Mouse (Mus musculus) neutrophil, adult 5-6 weeks (primary cell): ENCODE results near the gene Hs2st1. TPM values are rescaled to one million over a fixed set of nuclear protein-coding genes. Genes with fewer than 3 reads are reported as not detected.

Experiments
- ATAC-seq: fragments of 151-379, 151-347 bp; 2 replicates; pipeline ENCODE4 v1.8.0; 2017; ENCODE audit warnings: mild to moderate bottlenecking, moderate TSS enrichment; ENCODE audit not compliant: insufficient number of reproducible peaks, poor library complexity, low FRiP score, severe bottlenecking; ENCODE audit errors: extremely low read depth
- total RNA-seq: library from RNA; stranded (forward); fragments of 200-1000 nt; gene quantifications from 2 replicates; pipeline ENCODE4 v1.2.3, GENCODE M21; 2017

Hs2st1 gene
- total RNA-seq, 1 experiment from 2014 or later = 7.0 TPM

GRCm38 (mm10) chr3:144470901-144471300, 99.1 kb downstream of the Hs2st1 start:
- no peak for ATAC-seq

DNA sequence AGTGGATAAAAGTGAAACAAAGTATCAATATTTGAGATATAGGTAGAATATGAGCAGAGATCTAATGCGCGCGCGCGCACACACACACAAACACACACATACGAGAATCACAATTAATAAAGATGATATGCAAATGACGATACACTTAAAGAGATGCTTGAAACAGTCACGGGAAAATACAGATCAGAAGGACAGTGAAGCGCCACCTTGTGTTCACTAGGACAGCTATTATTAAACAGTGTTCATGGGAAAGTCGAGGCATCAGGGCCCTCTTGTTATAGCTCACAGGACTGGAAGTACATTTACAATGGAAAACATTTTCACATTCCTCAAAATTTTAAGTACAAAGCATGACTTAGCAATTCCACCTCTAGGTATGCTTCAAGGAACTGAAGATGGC, 102.5 kb downstream of the Hs2st1 start:
- no peak for ATAC-seq

DNA sequence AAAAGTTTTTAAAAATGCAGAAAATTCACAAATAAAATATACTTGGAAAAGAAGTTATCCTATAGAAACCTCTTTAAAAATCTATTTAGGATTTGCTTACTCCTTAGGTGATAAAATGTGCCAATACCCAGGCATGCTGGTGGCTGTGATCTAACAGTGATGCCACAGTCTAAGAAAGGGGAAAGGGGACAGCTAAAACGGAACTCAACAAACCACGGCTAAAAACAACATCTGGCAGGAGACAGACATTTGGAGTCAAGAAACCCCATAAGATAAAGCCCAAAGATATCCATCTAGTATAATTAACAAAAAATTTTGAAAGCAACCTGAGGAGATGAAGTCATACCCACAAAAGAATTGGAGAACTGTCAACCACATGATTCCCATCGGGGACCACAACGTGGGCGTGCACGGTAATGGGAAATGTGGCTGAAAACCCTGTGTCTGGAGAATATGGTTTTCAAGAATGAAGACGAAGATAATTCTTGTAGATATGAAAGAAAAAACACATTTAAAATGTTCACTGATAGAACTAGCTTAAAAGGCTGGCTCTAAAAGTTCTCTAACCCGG, 103.8 kb downstream of the Hs2st1 start:
- no peak for ATAC-seq

GRCm38 (mm10) chr3:144462679-144463078, 107.3 kb downstream of the Hs2st1 start:
- ATAC-seq = no peak

DNA sequence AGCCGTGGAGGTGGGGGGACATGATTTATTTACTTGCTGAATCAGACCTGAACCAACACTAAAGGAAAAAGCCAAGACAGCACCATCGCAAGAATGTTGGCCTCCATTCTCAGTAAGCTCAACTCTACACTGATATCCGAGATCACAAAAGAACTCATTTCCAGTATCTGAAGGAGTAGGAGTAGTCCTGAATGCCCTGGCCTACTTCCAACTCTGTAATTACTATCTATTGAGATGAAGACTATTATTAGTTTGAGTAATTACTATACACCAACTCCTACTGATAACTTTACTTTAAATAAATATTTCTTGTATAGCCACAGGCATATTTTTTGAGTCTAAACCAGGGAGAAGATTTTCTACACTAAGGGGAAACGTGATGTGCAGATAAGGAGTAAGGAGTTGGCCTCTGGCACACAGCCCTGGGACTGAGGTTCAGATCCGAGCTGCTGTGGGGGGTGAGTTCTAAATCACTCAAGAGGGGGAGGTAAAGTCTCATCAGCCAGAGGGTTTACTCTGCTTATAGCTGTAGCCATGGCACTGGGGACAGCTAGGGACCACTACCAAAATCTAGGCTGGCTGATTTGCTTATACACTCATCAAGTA, 109.7 kb downstream of the Hs2st1 start:
- no peak for ATAC-seq

- ATAC-seq = no peak
Measured at GRCm38 (mm10) chr3:144459285-144459697, 110.7 kb downstream of the Hs2st1 start.

DNA sequence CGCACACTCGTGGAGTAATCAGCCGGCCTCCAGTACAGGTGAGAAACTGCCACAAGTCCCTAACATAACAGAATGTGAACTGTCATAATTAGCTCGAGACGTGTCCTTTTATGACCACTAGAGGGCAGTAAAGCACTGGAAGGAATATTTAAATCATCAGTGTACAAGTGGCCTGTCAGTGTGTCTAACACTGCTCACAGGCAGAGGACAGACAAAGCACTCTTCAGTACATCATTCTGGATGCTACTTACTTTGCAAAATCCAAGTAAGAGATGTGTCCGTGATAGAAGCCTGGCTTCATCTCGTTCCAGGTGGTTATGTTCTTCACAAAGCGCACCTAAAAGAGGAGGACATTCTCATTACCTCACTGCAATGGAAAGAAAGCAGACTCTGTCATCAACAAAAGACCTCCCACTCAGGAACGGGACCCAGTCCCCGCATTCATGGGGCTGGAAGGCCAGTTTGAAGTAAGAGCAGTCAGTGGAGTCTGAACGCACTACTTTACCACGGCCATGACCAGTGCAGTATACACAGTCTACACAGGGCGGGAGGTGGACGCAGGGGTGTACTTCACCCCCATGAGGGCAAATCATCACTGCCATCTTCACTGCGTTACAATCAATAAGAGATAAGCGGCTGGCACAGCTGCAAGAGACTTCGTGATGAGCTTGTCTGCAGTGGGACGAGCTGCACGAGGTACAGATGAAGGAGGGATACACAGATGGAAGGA, 116.1 kb downstream of the Hs2st1 start:
- ATAC-seq = peak; percentile 75

- ATAC-seq = no peak
Measured at GRCm38 (mm10) chr3:144448977-144449376, 121.0 kb downstream of the Hs2st1 start.

- no peak for ATAC-seq
Measured at GRCm38 (mm10) chr3:144447917-144448316, 122.1 kb downstream of the Hs2st1 start.

DNA sequence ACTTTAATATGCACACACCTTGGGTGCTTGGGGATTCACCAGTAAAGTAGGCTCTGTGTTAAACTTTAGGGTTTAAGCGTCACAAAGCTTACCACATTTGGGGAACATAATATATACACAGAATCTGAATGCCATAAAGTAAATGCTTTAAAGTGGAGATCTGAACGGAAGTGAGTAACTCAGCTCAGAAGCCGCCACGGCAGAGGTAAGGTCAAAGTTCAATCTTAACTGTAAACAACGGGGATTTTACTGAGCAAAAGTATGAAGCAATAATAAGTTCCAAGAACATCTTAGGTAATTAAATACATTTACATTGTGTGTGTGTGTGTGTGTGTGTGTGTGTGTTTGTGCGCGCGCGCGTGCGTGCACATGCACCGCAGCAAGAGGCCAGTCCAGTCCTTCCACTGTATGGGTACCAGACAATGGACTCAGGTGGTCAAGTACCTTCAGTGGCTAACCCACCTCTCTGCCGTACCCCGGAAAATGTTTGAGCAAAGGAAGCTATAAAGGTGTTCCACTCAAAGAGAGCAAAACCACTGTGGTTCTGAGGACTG, 123.8 kb downstream of the Hs2st1 start:
- ATAC-seq = no peak

- no peak for ATAC-seq
Measured at GRCm38 (mm10) chr3:144437871-144438398, 132.0 kb downstream of the Hs2st1 start.

GRCm38 (mm10) chr3:144436076-144436475, 133.9 kb downstream of the Hs2st1 start:
- no peak for ATAC-seq

- ATAC-seq = no peak
Measured at GRCm38 (mm10) chr3:144435281-144435680, 134.7 kb downstream of the Hs2st1 start.

DNA sequence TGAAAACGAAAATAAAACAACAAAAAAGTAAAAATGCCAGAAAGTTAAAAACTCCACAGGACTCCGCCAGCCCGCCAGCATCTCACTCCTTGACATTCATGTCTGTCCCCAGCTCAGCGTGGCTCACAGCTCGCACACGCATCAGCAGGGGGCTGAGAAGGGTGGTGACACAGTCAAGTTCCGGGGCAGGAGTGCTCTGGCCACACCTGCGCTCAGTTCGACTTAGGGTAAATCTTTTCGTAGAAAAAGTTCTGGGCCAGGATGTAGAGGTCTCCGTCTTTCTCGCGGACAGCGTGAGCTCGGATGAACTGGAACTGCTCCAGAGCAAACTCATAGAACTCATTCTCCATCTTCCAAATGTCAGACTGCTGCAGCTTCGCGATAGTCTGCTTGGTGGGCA, 135.7 kb downstream of the Hs2st1 start:
- ATAC-seq = no peak

- no peak for ATAC-seq
Measured at GRCm38 (mm10) chr3:144433039-144433438, 136.9 kb downstream of the Hs2st1 start.

- no peak for ATAC-seq
Measured at GRCm38 (mm10) chr3:144432143-144432577, 137.8 kb downstream of the Hs2st1 start.

DNA sequence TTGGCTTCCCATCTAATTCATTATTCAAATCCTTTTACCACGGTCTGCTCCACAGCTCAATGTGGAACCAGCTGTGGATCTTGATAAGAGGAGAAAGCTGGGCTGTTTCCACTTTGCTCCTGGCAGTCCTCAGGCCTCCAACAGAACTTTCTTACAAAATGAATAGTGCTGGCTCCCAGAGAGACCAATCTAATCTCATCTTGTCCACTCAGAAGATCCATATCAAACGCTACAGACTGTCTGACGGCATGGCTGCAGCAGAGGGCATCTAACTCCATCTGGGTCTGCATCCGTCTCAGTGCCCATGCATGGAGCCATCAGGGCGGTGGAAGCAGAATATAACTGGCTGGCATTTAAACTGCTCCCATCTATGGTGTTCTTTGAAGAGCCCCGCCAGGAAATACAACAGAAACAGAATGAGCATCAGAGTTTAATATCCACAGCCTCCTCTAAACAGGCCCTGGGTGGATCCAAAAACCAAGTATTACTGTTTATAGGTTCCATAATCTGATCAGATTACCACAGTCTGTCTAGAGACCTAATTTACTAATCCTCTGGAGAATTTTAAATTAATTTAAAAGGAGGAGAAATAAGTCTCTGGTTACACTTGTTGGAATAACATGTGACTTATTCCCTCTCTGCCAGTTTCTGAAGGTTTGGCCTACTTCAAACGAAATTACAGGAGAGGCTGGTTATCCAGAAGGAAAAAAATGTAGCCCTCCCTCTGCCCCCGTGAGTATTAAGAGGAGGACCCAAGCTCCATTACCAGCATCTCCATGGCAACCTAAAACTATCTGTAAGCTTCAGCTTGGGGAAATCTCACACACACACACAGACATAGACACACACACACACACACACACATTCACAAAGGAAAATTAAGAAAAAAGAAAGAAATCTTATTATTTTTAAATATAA, 141.2 kb downstream of the Hs2st1 start:
- ATAC-seq = no peak

DNA sequence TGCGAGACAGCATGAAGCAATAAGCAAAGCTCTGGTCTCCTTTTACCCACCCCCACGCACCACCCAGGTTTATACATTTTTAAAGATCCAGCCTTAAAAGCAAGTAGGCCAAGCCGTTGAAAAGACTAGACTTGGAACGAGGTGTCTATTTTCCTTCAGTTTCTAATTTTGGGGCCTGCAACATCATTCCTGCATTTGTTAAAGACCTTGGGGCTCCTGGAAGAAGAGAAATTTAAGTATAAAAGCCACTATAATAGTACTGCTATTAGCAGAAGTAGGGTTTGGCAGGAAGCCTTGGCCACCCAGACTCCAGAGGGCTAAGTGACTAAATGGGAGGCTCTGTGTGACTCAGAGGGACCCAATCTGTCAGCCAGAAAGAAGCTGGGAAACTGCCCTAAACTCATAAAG, 144.9 kb downstream of the Hs2st1 start:
- no peak for ATAC-seq
